Mouse (Mus musculus): ENCODE data around the gene Plekha1.

Plekha1 gene

GRCm38 (mm10) chr7:130918260-130918659, 52.7 kb downstream of the Plekha1 start:
- DNase-seq (ENCODE audit: low spot score): no peak

- DNase-seq (ENCODE audit: low spot score): no peak
Measured at GRCm38 (mm10) chr7:130922981-130923731, 57.6 kb downstream of the Plekha1 start.

GRCm38 (mm10) chr7:130930401-130930800, 64.8 kb downstream of the Plekha1 start:
- no peak for DNase-seq (ENCODE audit: low spot score)

GRCm38 (mm10) chr7:130932921-130933320, 67.4 kb downstream of the Plekha1 start:
- DNase-seq (ENCODE audit: low spot score): no peak

GRCm38 (mm10) chr7:130934654-130935053, 69.1 kb downstream of the Plekha1 start:
- DNase-seq (ENCODE audit: low spot score): no peak

- DNase-seq (ENCODE audit: low spot score): no peak
Measured at GRCm38 (mm10) chr7:130935421-130935792, 69.9 kb downstream of the Plekha1 start.

GRCm38 (mm10) chr7:130935793-130936471, 70.4 kb downstream of the Plekha1 start, which contains the start of gene Htra1:
TSS of gene Htra1 (plus strand) at chr7:130936111.
- DNase-seq (ENCODE audit: low spot score): peak; percentile 84

GRCm38 (mm10) chr7:130936472-130936951, 71.0 kb downstream of the Plekha1 start:
- DNase-seq (ENCODE audit: low spot score): no peak

GRCm38 (mm10) chr7:130937266-130937841, 71.8 kb downstream of the Plekha1 start:
- no peak for DNase-seq (ENCODE audit: low spot score)

- no peak for DNase-seq (ENCODE audit: low spot score)
Measured at GRCm38 (mm10) chr7:130938005-130938404, 72.4 kb downstream of the Plekha1 start.

- no peak for DNase-seq (ENCODE audit: low spot score)
Measured at GRCm38 (mm10) chr7:130938896-130939295, 73.3 kb downstream of the Plekha1 start.

GRCm38 (mm10) chr7:130940733-130941132, 75.2 kb downstream of the Plekha1 start:
- DNase-seq (ENCODE audit: low spot score): no peak

- no peak for DNase-seq (ENCODE audit: low spot score)
Measured at GRCm38 (mm10) chr7:130943280-130943895, 77.8 kb downstream of the Plekha1 start.

- no peak for DNase-seq (ENCODE audit: low spot score)
Measured at GRCm38 (mm10) chr7:130944766-130945475, 79.4 kb downstream of the Plekha1 start.

GRCm38 (mm10) chr7:130945730-130946129, 80.2 kb downstream of the Plekha1 start:
- no peak for DNase-seq (ENCODE audit: low spot score)

- no peak for DNase-seq (ENCODE audit: low spot score)
Measured at GRCm38 (mm10) chr7:130946303-130946702, 80.7 kb downstream of the Plekha1 start.

GRCm38 (mm10) chr7:130948563-130949208, 83.1 kb downstream of the Plekha1 start:
- no peak for DNase-seq (ENCODE audit: low spot score)

- DNase-seq (ENCODE audit: low spot score): peak; percentile 58
Measured at GRCm38 (mm10) chr7:130949331-130949751, 83.8 kb downstream of the Plekha1 start.

GRCm38 (mm10) chr7:130950482-130950881, 84.9 kb downstream of the Plekha1 start:
- no peak for DNase-seq (ENCODE audit: low spot score)

GRCm38 (mm10) chr7:130951004-130951403, 85.4 kb downstream of the Plekha1 start:
- peak; percentile 74 for DNase-seq (ENCODE audit: low spot score)

GRCm38 (mm10) chr7:130953376-130953775, 87.8 kb downstream of the Plekha1 start:
- DNase-seq (ENCODE audit: low spot score): no peak
